Mouse (Mus musculus): ENCODE measurements around the gene Nos3.

GRCm38 (mm10) chr5:24347186-24347875, 17.3 kb upstream of the Nos3 start:
- TF ChIP-seq CTCF (IDR thresholded peaks at IDR 0.05; ENCODE audit: low read depth, low read length) (no peak), GATA1 (IDR thresholded peaks at IDR 0.05; ENCODE audit: borderline replicate concordance, low read length) (no peak), POLR2AphosphoS5 (IDR thresholded peaks at IDR 0.05; ENCODE audit: insufficient replicate concordance, low read depth, low read length) (no peak), GATA2 (IDR thresholded peaks at IDR 0.05; ENCODE audit: borderline replicate concordance, low read depth, low read length) (no peak), TAL1 (conservative IDR thresholded peaks at IDR 0.05; ENCODE audit: low read depth, low read length) (no peak)
